Mouse (Mus musculus): ENCODE measurements around the gene Aldh3b2.

DNA sequence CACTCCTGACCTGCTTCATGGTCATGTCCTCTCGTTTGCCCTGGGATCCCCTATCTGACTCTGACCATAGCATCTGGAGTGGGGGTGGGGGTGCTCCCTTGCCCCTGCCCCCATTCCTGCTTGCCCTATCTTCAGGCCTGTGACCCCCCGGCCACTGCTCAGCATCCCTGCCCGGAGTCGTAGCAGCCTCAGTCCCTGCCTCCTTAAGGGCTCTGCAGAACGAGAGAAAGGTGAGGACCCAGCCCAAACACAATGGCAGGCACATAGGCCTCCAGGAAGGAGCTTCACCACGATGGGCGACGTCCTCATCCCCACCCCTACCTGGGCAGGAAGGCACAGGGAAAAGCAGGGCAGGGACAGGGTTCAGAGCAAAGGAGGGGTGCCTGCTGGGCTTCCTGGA, 26.2 kb downstream of the Aldh3b2 start:
- TF ChIP-seq CTCF (conservative IDR thresholded peaks at IDR 0.05; ENCODE audit: low read length) (no peak), NANOG (IDR thresholded peaks at IDR 0.05; ENCODE audit: borderline replicate concordance, low read length) (no peak), POU5F1 (IDR thresholded peaks at IDR 0.05; ENCODE audit: borderline replicate concordance, low read length) (no peak)

Measured in E14TG2a.4 (cell line).